Mouse (Mus musculus): ENCODE measurements around the gene A030005L19Rik. TPM values are rescaled to one million over a fixed set of nuclear protein-coding genes. Genes with fewer than 3 reads are reported as not detected.

Gene A030005L19Rik
- total RNA-seq (2012; rRNA removed): 0.15 TPM in 1 of 2 replicates, not detected in the other
- polyA plus RNA-seq (2012; ENCODE audit: insufficient read depth in 1 of 2, insufficient read length in 2 of 2, low read depth in 1 of 2, low replicate concordance in 2 of 2, missing spikeins in 1 of 2): under 1 TPM in 1 of 2 experiments, not detected in 1; 0.26 TPM

DNA sequence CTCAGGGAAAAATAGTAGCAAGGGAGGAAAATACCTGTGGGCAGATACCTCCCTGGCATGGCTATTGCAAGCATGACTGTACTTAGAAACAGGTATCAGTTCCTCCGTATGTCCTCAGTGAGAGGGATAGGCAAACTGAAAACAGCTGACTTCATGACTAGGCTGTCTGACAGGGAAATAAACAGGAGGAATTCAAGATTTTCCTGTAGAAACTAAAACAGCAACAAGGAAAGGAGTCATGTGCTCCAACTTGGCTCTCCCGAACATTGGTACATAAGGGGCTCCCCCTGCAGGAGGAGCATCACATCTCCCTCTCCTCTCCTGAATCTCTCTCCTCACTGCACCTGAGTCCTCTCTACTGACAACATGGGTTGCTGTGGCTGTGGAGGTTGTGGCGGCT is at the start of gene A030005L19Rik:
Gene A030005L19Rik (plus strand): TSS at position 301 of the 400 bp plus-strand sequence.
- no peaks in the 10 kb centered on the region for H3K27me3 ChIP-seq (ENCODE audit: control insufficient read depth in 1 of 2, insufficient read depth in 2 of 2, low read length in 2 of 2)
- H3K9me3 ChIP-seq (replicated peaks; ENCODE audit: insufficient read depth, low read length): no peaks in the 10 kb centered on the region
- no peak within 1 kb of the TSS for H3K4me3 ChIP-seq (ENCODE audit: control insufficient read depth in 1 of 2, insufficient read depth in 1 of 2, low read depth in 2 of 2, low read length in 2 of 2)
- no peaks in the 10 kb centered on the region for H3K79me2 ChIP-seq (ENCODE audit: control insufficient read depth, insufficient read depth, low read length, poor library complexity)
- no peak for DNase-seq (ENCODE audit: low read depth, low spot score)
- no peaks in the 10 kb centered on the region for H3K4me1 ChIP-seq (ENCODE audit: control insufficient read depth in 1 of 2, insufficient read depth in 2 of 2, low read length in 2 of 2)
- H3K36me3 ChIP-seq (ENCODE audit: control insufficient read depth in 1 of 2, insufficient read depth in 2 of 2, low read length in 2 of 2): no peaks in the 10 kb centered on the region
- no peak for TF ChIP-seq RCOR1 (IDR thresholded peaks at IDR 0.05; ENCODE audit: low read depth, low read length)
- no peak for TF ChIP-seq RAD21 (IDR thresholded peaks at IDR 0.05; ENCODE audit: low read depth, low read length)
- no peak for TF ChIP-seq ELF1 (IDR thresholded peaks at IDR 0.05; ENCODE audit: low read depth, low read length)
- TF ChIP-seq POLR2AphosphoS5 (IDR thresholded peaks at IDR 0.05; ENCODE audit: borderline replicate concordance, low read depth, low read length): no peak
- no peak for TF ChIP-seq ZKSCAN1 (IDR thresholded peaks at IDR 0.05; ENCODE audit: low read depth, low read length)
- no peak for TF ChIP-seq BHLHE40 (IDR thresholded peaks at IDR 0.05; ENCODE audit: borderline replicate concordance, low read depth, low read length)
- TF ChIP-seq UBTF (IDR thresholded peaks at IDR 0.05; ENCODE audit: borderline replicate concordance, insufficient read depth, low read depth, low read length): no peak
- TF ChIP-seq MAZ (IDR thresholded peaks at IDR 0.05; ENCODE audit: low read depth, low read length): no peak
- no peak for TF ChIP-seq NRF1 (IDR thresholded peaks at IDR 0.05; ENCODE audit: insufficient read depth, low read depth, low read length, poor library complexity, severe bottlenecking)
- no peak for TF ChIP-seq NELFE (IDR thresholded peaks at IDR 0.05; ENCODE audit: low read depth, low read length)
- TF ChIP-seq CHD1 (IDR thresholded peaks at IDR 0.05; ENCODE audit: low read depth, low read length): no peak
- no peak for TF ChIP-seq CHD2 (IDR thresholded peaks at IDR 0.05; ENCODE audit: low read length)
- no peak for TF ChIP-seq USF2 (IDR thresholded peaks at IDR 0.05; ENCODE audit: borderline replicate concordance in 1 of 2, insufficient read depth in 1 of 2, low read depth in 1 of 2, low read length in 2 of 2)
- no peak for TF ChIP-seq TCF12 (IDR thresholded peaks at IDR 0.05; ENCODE audit: low read depth, low read length)
- TF ChIP-seq HCFC1 (IDR thresholded peaks at IDR 0.05; ENCODE audit: low read depth, low read length): no peak
- no peak for TF ChIP-seq CTCF (IDR thresholded peaks at IDR 0.05 in 2 of 3, conservative IDR thresholded peaks at IDR 0.05 in 1 of 3; ENCODE audit: control insufficient read depth in 1 of 3, insufficient read depth in 1 of 3, low read depth in 2 of 3, low read length in 3 of 3, poor library complexity in 1 of 3, severe bottlenecking in 1 of 3)
- TF ChIP-seq TAL1 (IDR thresholded peaks at IDR 0.05; ENCODE audit: low read length): no peak
- no peak for TF ChIP-seq MYC (IDR thresholded peaks at IDR 0.05; ENCODE audit: low read depth, low read length)
- H3K27ac ChIP-seq (ENCODE audit: control insufficient read depth, low read depth, low read length): no peak within 1 kb of the TSS
- H3K9ac ChIP-seq (ENCODE audit: control insufficient read depth, low read depth, low read length, poor library complexity, severe bottlenecking): no peak within 1 kb of the TSS

DNA sequence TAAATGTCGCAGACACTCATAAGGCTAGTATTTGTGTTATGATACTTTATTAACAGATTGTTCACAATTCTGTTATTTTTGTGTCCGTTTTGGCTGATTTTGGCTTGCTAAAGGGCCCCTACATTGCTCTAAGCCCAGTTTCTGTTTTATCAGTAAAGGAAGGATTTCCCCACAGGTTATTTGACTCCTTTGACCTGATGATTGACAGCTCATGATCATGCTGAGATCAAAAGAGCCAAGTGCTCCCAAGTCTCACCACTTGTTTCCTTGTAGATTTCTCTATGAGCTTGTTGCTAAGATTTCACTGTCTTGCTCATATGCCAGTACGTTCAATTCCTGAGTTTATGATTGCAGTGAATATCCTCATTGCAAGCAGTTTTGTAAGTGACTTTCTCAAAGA is 42.9 kb upstream of the A030005L19Rik start:
- Histone ChIP-seq H3K79me2 (ENCODE audit: control insufficient read depth, insufficient read depth, low read length, poor library complexity) (0 out of 2 replicates have a peak, but pooled peaks cover 4% of the 10 kb centered on the region), H3K27me3 (ENCODE audit: control insufficient read depth in 1 of 2, insufficient read depth in 2 of 2, low read length in 2 of 2) (no peaks in the 10 kb centered on the region), H3K9ac (ENCODE audit: control insufficient read depth, low read depth, low read length, poor library complexity, severe bottlenecking) (no peak overlapping the region), H3K27ac (ENCODE audit: control insufficient read depth, low read depth, low read length) (no peak overlapping the region), H3K36me3 (ENCODE audit: control insufficient read depth in 1 of 2, insufficient read depth in 2 of 2, low read length in 2 of 2) (peaks cover 5 to 12% of the 10 kb centered on the region in 2 experiments), H3K9me3 (replicated peaks; ENCODE audit: insufficient read depth, low read length) (no peaks in the 10 kb centered on the region), H3K4me3 (ENCODE audit: control insufficient read depth in 1 of 2, insufficient read depth in 1 of 2, low read depth in 2 of 2, low read length in 2 of 2) (no peak overlapping the region), H3K4me1 (ENCODE audit: control insufficient read depth in 1 of 2, insufficient read depth in 2 of 2, low read length in 2 of 2) (no peaks in the 10 kb centered on the region)
- no peak for DNase-seq (ENCODE audit: low read depth, low spot score)
- TF ChIP-seq CHD1 (IDR thresholded peaks at IDR 0.05; ENCODE audit: low read depth, low read length): no peak
- TF ChIP-seq MYB (IDR thresholded peaks at IDR 0.05; ENCODE audit: low read depth, low read length): no peak
- no peak for TF ChIP-seq ZMIZ1 (IDR thresholded peaks at IDR 0.05; ENCODE audit: low read depth, low read length)
- no peak for TF ChIP-seq MEF2A (IDR thresholded peaks at IDR 0.05; ENCODE audit: extremely low read depth, insufficient replicate concordance, low read depth, low read length, poor library complexity, severe bottlenecking)
- TF ChIP-seq MAFK (IDR thresholded peaks at IDR 0.05; ENCODE audit: borderline replicate concordance, low read depth, low read length): no peak
- TF ChIP-seq USF1 (IDR thresholded peaks at IDR 0.05; ENCODE audit: low read depth, low read length): no peak
- no peak for TF ChIP-seq ZKSCAN1 (IDR thresholded peaks at IDR 0.05; ENCODE audit: low read depth, low read length)
- no peak for TF ChIP-seq JUND (IDR thresholded peaks at IDR 0.05; ENCODE audit: low read depth, low read length)
- no peak for TF ChIP-seq NELFE (IDR thresholded peaks at IDR 0.05; ENCODE audit: low read depth, low read length)
- no peak for TF ChIP-seq MYC (IDR thresholded peaks at IDR 0.05; ENCODE audit: low read depth, low read length)
- no peak for TF ChIP-seq E2F4 (IDR thresholded peaks at IDR 0.05; ENCODE audit: borderline replicate concordance, low read depth, low read length)
- no peak for TF ChIP-seq POLR2AphosphoS2 (IDR thresholded peaks at IDR 0.05; ENCODE audit: low read length)
- TF ChIP-seq CTCF (IDR thresholded peaks at IDR 0.05 in 2 of 3, conservative IDR thresholded peaks at IDR 0.05 in 1 of 3; ENCODE audit: control insufficient read depth in 1 of 3, insufficient read depth in 1 of 3, low read depth in 2 of 3, low read length in 3 of 3, poor library complexity in 1 of 3, severe bottlenecking in 1 of 3): no peak
- no peak for TF ChIP-seq POLR2AphosphoS5 (IDR thresholded peaks at IDR 0.05; ENCODE audit: borderline replicate concordance, low read depth, low read length)
- no peak for TF ChIP-seq ZNF384 (IDR thresholded peaks at IDR 0.05; ENCODE audit: low read depth, low read length)
- no peak for TF ChIP-seq MXI1 (IDR thresholded peaks at IDR 0.05; ENCODE audit: low read depth, low read length)
- TF ChIP-seq RAD21 (IDR thresholded peaks at IDR 0.05; ENCODE audit: low read depth, low read length): no peak
- no peak for TF ChIP-seq GABPA (IDR thresholded peaks at IDR 0.05; ENCODE audit: low read depth, low read length)
